Mouse (Mus musculus): ENCODE results near the gene Kbtbd13.

Kbtbd13 gene

GRCm38 (mm10) chr9:65391613-65391964, at the start of gene Kbtbd13:
Gene Kbtbd13, minus strand, starts transcription at chr9:65391652.
- DNase-seq (ENCODE audit: low spot score in 2 of 2), result no peak

GRCm38 (mm10) chr9:65435671-65436301, 44.3 kb upstream of the Kbtbd13 start, which contains the start of gene Mtfmt:
Gene Mtfmt, plus strand, starts transcription at chr9:65435782.
- DNase-seq (ENCODE audit: low spot score in 2 of 2), result peak; percentile 82 to 91

- DNase-seq (ENCODE audit: low spot score in 2 of 2), result no peak
These were observed 43.8 kb upstream of the Kbtbd13 start for GRCm38 (mm10) chr9:65435211-65435610.

DNA sequence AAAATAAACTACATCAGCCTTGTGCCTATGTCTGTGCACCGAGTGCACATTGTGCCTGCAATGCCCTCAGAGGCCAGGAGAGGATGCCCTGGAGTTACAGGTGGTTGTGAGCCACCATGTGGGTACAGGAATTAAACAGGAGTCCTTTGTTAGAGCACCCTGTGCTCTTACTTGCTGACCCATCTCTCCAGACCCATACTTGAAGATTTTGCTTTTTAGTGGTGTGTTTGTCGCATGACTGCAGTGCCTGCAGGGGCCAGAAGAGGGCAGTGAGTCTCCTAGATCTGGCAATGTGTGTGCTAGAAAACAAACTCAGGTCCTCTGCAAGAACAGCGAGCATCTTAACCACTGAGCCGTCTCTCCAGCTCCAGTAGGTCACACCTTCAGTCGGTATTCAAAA, 42.7 kb upstream of the Kbtbd13 start:
- DNase-seq (ENCODE audit: low spot score in 2 of 2), result peak; percentile 38 to 56

DNA sequence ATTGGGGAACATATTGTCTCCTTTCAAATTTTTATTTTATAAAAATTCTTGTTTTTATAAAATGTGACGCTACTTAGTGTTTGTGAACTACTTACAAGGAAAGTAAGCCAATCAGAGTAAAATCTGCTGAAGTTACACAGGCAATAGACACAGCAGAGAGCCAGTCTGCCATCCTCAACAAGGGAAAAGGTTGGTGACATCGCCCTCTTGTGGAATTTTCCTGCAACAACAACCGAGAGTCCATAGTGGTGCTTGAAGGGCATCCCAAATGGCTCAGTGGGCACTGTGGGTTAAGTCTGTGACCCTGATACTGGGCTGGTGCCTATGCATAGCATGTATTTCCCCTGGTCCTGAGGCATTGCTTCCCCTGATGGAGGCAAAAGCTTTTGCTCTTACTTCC, 40.8 kb upstream of the Kbtbd13 start:
- peak; percentile 76 to 90 for DNase-seq (ENCODE audit: low spot score in 2 of 2)

- DNase-seq (ENCODE audit: low spot score in 2 of 2), result no peak
These were observed 39.5 kb upstream of the Kbtbd13 start for GRCm38 (mm10) chr9:65430921-65431320.

- DNase-seq (ENCODE audit: low spot score in 2 of 2), result no peak
These were observed 38.9 kb upstream of the Kbtbd13 start for GRCm38 (mm10) chr9:65430401-65430800.

- no peak for DNase-seq (ENCODE audit: low spot score in 2 of 2)
These were observed 36.6 kb upstream of the Kbtbd13 start for GRCm38 (mm10) chr9:65428003-65428402.

DNA sequence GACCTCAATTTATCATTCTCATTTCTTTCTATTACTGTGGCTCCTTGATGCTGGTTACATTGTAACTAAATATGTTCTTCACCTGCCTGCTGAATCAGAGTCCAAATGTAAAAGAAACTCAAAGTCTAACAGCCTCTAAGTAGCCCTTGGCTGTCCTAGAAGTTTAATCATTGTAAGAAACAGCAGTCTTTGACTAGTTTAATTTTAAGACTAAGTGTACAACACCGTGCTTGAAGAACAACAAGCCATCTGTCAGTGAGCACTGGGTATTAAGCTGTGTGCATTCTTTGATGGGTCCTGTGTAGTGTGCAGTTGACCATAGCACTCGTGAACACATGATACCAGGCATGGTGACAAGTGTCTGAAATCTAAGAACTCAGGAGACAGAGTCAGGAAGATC, 36.1 kb upstream of the Kbtbd13 start:
- no peak for DNase-seq (ENCODE audit: low spot score in 2 of 2)

- DNase-seq (ENCODE audit: low spot score in 2 of 2), result no peak
These were observed 32.9 kb upstream of the Kbtbd13 start for GRCm38 (mm10) chr9:65424393-65424792.

GRCm38 (mm10) chr9:65422760-65423501, 31.5 kb upstream of the Kbtbd13 start, which contains the start of gene Slc51b:
Gene Slc51b, minus strand, starts transcription at chr9:65422955.
- no peak for DNase-seq (ENCODE audit: low spot score in 2 of 2)

- DNase-seq (ENCODE audit: low spot score in 2 of 2), result no peak
These were observed 28.2 kb upstream of the Kbtbd13 start for GRCm38 (mm10) chr9:65419633-65420032.

DNA sequence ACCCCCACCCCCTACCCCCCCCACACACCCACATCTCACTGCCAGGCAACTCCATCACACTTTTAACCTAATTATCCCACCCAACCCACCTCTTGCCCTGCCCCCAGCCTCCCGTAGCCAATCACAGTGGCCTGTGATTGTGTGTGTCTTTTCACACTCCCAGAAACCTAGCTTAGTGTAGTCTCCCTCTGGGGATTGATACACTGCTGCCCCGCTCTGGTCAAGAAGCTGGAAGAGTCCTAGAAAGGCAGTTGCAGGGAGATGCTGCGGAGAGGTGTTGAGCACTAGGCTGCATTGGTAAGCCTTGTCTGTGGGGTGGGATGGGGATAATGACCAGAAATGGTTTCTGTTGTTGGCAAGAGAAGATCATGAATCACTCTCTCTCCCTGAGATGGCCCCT, 26.3 kb upstream of the Kbtbd13 start:
- DNase-seq (ENCODE audit: low spot score in 2 of 2), result no peak

DNA sequence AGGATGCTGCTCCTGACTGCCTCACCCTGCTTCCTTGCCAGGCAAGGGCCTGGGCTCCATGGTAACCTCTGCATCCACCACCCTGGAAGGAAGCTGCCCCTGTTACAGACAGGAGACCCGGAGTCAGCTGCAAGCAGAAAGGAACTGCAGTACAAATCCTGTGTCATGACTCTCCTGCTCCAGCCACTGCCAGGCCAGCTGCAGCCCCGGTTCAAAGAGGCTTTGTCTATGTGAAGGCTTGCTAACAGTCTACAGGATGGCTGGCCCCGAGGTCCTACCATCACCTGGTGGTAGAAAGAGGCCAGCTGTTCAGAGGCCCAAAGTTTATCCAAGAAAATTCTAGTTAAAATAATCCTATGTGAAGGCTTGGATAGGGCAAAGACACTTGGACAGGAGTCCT, 19.9 kb upstream of the Kbtbd13 start:
- no peak for DNase-seq (ENCODE audit: low spot score in 2 of 2)

GRCm38 (mm10) chr9:65410378-65410777, 18.9 kb upstream of the Kbtbd13 start:
- DNase-seq (ENCODE audit: low spot score in 2 of 2), result no peak

DNA sequence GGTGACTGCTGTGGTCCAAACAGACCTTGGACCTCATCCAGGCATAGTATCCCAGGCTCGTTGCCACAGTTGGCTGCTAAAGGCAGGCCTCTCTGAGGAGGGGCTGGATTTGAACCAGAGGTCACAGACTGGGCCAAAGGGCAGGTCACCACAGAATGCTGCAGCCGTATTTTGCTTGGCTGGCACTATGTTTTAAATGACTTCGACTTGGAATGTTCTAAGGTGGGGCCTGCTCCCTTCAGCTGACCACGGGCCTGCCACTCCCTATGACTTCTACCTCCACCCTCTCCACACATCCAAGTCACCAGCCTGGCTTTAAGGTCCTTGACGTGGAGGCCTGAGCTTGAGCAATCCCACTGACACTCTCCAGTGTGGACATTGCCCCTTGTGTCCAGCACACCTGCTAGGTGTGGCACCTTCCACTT, 17.4 kb upstream of the Kbtbd13 start:
- DNase-seq (ENCODE audit: low spot score in 2 of 2), result no peak

DNA sequence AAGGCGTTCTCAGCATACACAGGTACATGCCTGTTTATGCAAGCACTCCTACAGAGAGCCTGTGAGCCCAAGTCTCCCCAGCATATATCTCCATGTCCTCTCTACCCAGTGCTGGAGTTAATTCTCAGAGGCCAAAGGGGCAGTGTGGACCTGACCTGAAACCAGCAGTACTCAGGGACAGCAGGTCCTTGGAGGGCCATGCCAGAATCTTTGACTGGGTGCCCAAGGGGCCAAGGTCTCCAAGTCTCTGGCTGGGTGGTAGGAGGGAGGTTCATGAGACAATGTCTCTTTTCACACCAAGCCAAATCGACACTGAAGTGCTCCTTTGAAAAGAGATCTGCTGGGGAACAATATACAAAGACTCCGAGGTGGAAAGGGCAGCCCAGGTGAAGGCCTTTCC, 16.4 kb upstream of the Kbtbd13 start:
- no peak for DNase-seq (ENCODE audit: low spot score in 2 of 2)

DNA sequence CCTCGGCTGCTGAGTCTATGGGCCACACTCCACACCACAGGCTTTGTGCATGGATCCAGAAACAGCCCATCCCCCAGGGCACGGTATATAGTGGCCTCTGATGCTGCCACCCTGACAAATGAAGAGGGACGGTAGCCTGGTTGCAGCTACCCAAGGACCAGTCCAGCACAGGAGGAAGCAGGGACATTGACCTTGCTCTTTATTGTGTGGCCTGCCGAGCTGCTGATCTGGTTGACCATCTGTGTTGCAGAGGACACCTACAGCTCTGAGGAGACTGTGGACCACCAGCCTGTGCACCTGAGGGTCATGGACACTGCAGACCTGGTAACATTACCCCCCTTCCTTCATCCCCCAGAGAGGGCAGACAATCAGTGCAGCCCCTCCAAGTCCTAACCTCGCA, 15.9 kb upstream of the Kbtbd13 start:
- DNase-seq (ENCODE audit: low spot score in 2 of 2), result no peak

DNA sequence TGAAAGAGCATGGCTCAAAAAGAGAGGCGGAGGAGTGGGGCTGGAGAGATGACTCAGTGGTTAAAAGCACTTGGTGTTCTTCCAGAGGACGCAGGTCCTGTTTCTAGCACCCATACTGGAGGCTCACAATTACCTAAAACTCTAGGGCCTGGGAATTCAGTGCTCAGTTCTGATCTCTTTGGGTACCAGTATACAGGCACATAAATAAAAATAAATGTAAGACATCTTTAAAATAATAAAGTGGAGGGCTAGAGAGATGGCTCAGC, 13.7 kb upstream of the Kbtbd13 start:
- no peak for DNase-seq (ENCODE audit: low spot score in 2 of 2)

DNA sequence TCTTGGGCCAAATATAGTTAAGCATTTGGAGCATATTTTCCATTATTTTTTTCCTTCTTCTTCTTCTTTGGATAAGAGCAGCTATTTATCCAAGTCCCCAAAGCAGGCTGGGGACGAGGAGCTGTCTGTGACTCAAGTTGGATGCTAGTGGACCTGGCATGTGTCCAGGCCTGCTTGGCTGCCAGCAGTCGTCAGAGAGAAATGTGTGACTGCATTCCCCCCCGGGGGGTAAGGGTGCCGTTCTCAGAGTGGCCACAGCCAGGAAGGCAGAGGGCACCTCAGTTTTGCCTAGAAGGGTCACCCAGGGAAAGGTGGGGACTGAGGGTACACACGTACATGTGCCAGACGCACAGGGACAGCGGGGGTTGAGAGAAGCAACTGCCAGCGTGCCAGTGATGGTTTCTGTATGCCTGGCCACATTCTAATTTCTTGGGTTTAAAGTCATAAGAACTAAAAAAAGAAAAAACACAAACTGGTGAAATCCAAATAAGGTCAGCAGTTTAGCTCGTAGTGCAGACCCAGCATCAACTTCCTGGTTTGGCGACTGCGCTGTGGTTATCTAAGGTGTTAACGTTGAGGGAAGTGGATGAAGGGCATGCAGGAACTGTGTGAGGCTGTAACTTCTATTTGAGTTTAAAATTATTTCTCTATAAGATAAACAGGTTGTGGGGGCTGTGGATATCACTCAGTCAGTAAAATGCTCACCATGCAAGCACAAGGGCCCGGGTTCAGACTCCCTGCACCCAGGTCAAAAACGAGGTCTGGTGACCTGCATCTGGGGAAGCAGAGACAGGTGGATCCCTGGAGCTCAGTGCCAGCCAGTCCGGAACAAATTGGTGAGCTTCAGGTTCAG, 13.1 kb upstream of the Kbtbd13 start:
- peak in 1 of 2 experiments; percentile 61 for DNase-seq (ENCODE audit: low spot score in 2 of 2)

GRCm38 (mm10) chr9:65399934-65400333, 8.5 kb upstream of the Kbtbd13 start:
- DNase-seq (ENCODE audit: low spot score in 2 of 2), result no peak

GRCm38 (mm10) chr9:65398279-65398678, 6.8 kb upstream of the Kbtbd13 start, which contains the start of gene Rasl12:
Gene Rasl12, plus strand, starts transcription at chr9:65398506.
- DNase-seq (ENCODE audit: low spot score in 2 of 2), result peak in 1 of 2 experiments; percentile 66

- DNase-seq (ENCODE audit: low spot score in 2 of 2), result no peak
These were observed 2.9 kb upstream of the Kbtbd13 start for GRCm38 (mm10) chr9:65394360-65394759.

Measured in cerebellum, postnatal 4 days (tissue).